Mouse (Mus musculus): Measurements from ENCODE around the gene Il11.

- TF ChIP-seq CTCF (IDR thresholded peaks at IDR 0.05; ENCODE audit: control insufficient read depth, insufficient read depth, insufficient replicate concordance, low read depth, low read length): no peak
- TF ChIP-seq POLR2A (IDR thresholded peaks at IDR 0.05; ENCODE audit: control insufficient read depth, low read depth, low read length): no peak
Observed at GRCm38 (mm10) chr7:4741672-4742481, 40.8 kb downstream of the Il11 start.

All from testis, adult 2 months (tissue).